Mouse (Mus musculus): Measurements from ENCODE around the gene Tm4sf1.
A peak's percentile ranks its signal among the peaks of the same experiment; 100 is the strongest.

Gene Tm4sf1

DNA sequence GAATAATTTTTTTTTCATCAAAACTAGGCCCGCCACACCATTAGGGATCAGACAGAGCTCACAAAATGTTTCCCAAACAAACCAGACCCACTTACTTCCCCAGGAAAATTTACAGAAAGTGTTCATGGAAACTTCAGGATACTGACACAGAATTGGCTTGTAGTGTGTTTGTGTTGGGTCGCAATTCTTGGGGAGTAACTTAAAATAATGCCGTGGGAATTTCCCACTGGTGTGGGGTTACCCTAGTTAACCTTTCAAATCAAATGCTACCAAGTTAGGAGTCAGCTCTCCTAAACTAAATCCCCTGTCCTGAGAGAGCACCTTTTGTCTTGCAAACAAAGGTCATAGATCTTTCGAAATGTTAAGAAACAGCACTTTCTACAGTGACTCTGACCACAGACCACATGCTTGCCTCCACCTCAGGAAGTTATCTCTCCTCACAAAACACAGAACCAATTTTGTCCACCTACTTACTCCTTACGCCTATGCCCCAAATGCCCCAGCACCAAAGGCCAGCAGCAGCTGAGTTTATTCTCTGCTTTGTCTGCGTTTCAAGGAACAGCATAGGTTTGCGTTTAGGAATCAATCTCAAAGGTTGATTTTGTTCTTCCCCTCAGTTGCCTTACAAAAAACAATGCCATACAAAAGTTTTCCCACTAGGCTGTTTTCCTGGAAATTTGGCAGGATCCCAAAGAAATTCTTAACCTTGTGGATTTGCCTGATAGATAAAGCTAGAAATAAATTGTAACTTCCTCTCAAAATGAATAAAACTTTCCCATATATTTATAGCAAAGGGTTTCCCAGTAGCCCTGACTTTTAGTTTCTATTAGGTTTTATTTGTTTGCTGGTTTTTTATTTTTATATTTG, 13.7 kb downstream of the Tm4sf1 start:
- no peak for DNase-seq (ENCODE audit: inconsistent ontology term)

- DNase-seq (ENCODE audit: inconsistent ontology term): no peak
Observed at GRCm38 (mm10) chr3:57287438-57287837, 14.3 kb downstream of the Tm4sf1 start.

GRCm38 (mm10) chr3:57278225-57278624, 23.6 kb downstream of the Tm4sf1 start:
- no peak for DNase-seq (ENCODE audit: inconsistent ontology term)

GRCm38 (mm10) chr3:57277453-57277852, 24.3 kb downstream of the Tm4sf1 start:
- DNase-seq (ENCODE audit: inconsistent ontology term): peak; percentile 51

DNA sequence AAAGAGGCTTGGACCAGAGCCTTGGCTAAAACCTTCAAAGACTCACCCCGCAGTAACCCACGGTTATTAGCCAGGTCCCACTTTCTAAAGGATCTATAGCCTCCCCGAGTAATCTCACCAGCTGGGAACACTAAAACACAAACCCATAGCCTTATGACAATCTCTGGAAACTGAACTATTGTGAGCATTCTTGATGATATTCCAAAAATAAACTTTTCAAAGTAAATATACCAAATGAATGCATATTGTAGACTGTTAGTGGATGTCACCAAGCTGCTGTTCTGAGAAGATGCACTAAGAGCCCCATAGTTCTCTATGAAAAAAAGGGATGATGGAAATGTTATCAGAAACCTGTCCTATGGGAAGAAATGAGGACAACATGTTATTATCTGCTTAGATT, 25.0 kb downstream of the Tm4sf1 start:
- no peak for DNase-seq (ENCODE audit: inconsistent ontology term)

GRCm38 (mm10) chr3:57268994-57269393, 32.8 kb downstream of the Tm4sf1 start:
- no peak for DNase-seq (ENCODE audit: inconsistent ontology term)

GRCm38 (mm10) chr3:57267559-57268173, 34.1 kb downstream of the Tm4sf1 start:
- DNase-seq (ENCODE audit: inconsistent ontology term): no peak

DNA sequence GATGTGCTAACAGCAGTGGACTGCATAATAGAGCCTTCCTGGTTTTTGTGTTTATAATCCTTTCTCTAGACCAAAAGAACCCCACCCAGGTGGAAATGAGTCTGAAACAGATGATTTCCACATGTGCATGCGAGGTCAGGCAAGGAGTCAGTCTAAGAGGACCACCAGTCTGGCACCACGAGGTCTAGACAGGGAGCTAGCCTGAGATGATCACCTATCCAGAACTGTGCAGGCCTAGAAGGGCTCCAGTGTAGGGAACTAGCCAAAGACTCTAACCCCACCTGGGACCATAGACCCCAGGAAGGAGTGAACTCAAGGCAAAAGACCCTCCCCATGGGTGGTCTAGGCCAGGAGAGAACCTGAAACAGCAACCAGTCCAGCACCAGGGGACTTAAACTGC, 48.7 kb downstream of the Tm4sf1 start:
- peak; percentile 35 for DNase-seq (ENCODE audit: inconsistent ontology term)

GRCm38 (mm10) chr3:57252551-57252950, 49.2 kb downstream of the Tm4sf1 start:
- DNase-seq (ENCODE audit: inconsistent ontology term): peak; percentile 65

DNA sequence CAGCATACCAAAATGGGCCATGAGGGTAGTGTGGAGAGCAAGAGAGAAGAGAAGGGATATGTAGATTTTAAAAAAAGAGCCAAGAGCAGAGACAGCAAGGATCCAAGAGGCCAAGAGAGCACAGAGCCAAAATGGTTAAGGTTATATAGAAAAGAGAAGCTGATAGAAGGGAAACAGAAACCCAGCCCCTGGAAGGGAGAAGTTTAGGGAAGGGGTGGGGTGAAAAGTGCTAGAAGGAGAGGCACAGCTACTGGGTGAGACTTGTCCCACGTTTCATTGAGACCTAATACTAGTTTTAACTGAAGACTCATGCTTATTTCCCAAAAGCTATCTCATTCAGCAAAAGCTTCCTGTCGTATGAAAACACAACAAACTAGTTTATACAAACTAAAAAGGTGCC, 56.5 kb downstream of the Tm4sf1 start:
- no peak for DNase-seq (ENCODE audit: inconsistent ontology term)

Data from Muller cell, postnatal 12 days (primary cell).